8 mouse cellular contexts compared by ENCODE assay signal in genomic region chr5:100415761-100416590, GRCm38 (mm10). TPM values are rescaled to one million over a fixed set of nuclear protein-coding genes. Genes with fewer than 3 reads are reported as not detected.
DNase-seq lines count a peak whose midpoint lies in the region; ATAC-seq lines count a peak whose summit lies in the region.

TSS of gene Sec31a (minus strand) at chr5:100416234.

- H3K27me3 ChIP-seq in megakaryocyte, embryonic 14.5 days (replicated peaks), result no peaks in the 10 kb centered on the region

- ATAC-seq in common myeloid progenitor, adult 5-6 weeks (replicated peaks; ENCODE audit: low read depth, poor library complexity, severe bottlenecking), result peak; percentile 97

- peak; percentile 98 for DNase-seq in ZHBTc4 (ENCODE audit: low read depth, low spot score)
- DNase-seq in gastrocnemius, adult 8-10 months (ENCODE audit: low spot score in 2 of 2), result peak; percentile 96 to 98
- peak; percentile 79 for DNase-seq in hindlimb bud, embryonic 11.5 days (ENCODE audit: extremely low spot score, low read depth, low spot score)
- DNase-seq in left cerebral cortex, adult 8-10 months (ENCODE audit: low spot score in 2 of 2), result peak; percentile 87 to 98
- DNase-seq in right cerebral cortex, postnatal 10 days (ENCODE audit: low spot score in 2 of 2), result peak; percentile 98
- peak; percentile 98 for DNase-seq in urinary bladder, postnatal 25 days (ENCODE audit: low spot score)

- H3K36me3 ChIP-seq in megakaryocyte, embryonic 14.5 days (replicated peaks; ENCODE audit: low read length), result peaks cover 37% of the 10 kb centered on the region

- H3K4me1 ChIP-seq in megakaryocyte, embryonic 14.5 days, result peaks cover 65% of the 10 kb centered on the region

- H3K9me3 ChIP-seq in megakaryocyte, embryonic 14.5 days, result no peaks in the 10 kb centered on the region

- peak within 1 kb of the TSS; percentile 100 for H3K4me3 ChIP-seq in megakaryocyte, embryonic 14.5 days (replicated peaks)

RNA-seq across cellular contexts. Expression of gene Sec31a, which starts in this region (rescaled TPM):
- 116 and 137 TPM in 2 replicates for total RNA-seq in common myeloid progenitor, adult 5-6 weeks (2017)
- total RNA-seq in gastrocnemius, adult 8-10 months (2022), result 10 to 100 TPM; 52.4 to 65.0 (median 56.3) TPM
- 100 to 1,000 TPM; 107 to 120 (median 115) TPM for total RNA-seq in left cerebral cortex, adult 8-10 months (2022)
- polyA plus RNA-seq in megakaryocyte, embryonic 14.5 days (2012; ENCODE audit: insufficient read depth, low replicate concordance), result 77.8 and 120 TPM in 2 replicates

Comparison
In these comparisons a context has a peak if more than half of its experiments do, and no peak if none do; other contexts are left out.
1. Peak in every context shown above with its lines: DNase-seq, ATAC-seq and H3K4me3 ChIP-seq.